Mouse (Mus musculus): ENCODE results near the gene Pdlim5.
"Not testable (repeated sequence)": the region's sequence is repeated elsewhere in the genome, so short reads cannot be mapped to it uniquely, and the experiment has no call there.

Pdlim5 gene

GRCm38 (mm10) chr3:142395520-142396193 is at the start of gene Pdlim5:
TSS of gene Pdlim5 (minus strand) at chr3:142395696.
- peak; percentile 96 for DNase-seq (ENCODE audit: low spot score)

- no peak for DNase-seq (ENCODE audit: low spot score)
Observed at GRCm38 (mm10) chr3:142443710-142444043, 48.2 kb upstream of the Pdlim5 start.

DNA sequence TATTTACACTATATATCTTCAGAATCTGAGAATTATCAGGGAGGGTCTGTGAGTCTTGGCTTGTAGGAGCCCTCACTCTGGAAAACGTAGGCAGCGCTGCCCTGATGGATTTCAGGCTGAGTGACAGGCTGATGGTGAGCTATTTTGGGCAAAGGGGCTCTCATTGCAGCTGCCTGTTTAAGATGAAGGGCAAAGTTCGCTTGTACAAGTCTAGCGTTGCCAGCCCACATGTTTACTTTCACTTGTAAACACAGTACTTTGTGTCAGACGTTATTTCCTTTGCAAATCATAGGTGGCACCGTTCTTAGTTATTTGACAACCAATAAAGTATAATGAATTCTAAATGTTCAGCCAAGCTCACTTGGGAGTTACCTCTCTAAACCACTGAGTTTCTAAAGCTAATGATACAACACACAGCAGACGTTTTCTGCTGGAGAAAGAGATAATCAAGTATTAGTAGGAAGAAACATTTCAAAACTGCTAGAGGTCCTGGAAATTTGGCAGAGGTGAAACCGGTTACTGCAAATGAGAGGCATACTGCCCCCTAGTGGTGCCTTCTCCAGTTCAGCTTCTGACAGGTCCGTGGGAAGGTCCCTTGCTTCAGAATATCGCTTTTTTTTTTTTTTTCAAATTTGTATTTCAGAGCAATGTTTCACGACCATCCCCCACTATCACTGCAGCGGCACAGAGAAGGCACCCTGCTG is 47.7 kb upstream of the Pdlim5 start:
- DNase-seq (ENCODE audit: low spot score): peak; percentile 94

DNA sequence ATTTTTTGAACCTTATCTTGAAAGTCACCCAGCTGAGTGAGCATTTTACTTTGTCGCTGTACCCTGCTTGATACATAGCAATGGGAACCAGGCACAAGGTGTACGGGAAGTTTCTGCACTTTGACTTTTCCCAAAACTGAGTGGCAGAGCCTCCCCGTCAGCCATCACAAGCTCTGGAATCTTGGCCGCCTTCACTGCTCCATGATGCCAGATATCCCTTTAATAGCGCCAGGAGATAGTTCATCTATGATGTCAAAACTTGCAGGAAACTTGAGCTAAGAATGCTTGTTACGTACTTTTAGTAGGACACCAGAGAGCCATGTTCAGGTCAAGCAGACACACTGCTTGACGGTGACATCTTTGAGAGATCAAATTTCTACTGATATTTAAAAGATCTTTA is 46.7 kb upstream of the Pdlim5 start:
- no peak for DNase-seq (ENCODE audit: low spot score)

GRCm38 (mm10) chr3:142441142-142441541 is 45.6 kb upstream of the Pdlim5 start:
- no peak for DNase-seq (ENCODE audit: low spot score)

DNA sequence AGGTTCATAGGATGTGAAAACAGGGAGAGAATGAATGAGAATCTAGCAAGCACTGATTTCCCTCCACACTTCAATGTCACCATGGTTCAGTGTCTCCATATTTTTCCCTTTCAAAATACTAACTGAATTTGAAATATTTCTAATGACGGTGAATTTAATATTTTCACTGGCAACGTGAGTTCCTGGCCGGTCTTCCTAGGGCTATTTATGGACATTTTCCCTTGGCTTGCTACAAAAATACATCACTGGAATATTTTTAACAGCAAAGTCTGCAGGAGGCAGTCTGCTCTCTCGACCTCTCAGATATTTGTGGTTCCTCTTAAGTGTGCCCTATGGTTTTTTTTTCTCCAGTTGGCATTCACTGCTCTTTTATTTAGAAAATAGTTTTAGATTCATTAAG is 44.7 kb upstream of the Pdlim5 start:
- DNase-seq (ENCODE audit: low spot score): no peak

- peak; percentile 60 for DNase-seq (ENCODE audit: low spot score)
Observed at GRCm38 (mm10) chr3:142439591-142440093, 44.1 kb upstream of the Pdlim5 start.

GRCm38 (mm10) chr3:142438630-142439029 is 43.1 kb upstream of the Pdlim5 start:
- not testable (repeated sequence) for DNase-seq (ENCODE audit: low spot score)

DNA sequence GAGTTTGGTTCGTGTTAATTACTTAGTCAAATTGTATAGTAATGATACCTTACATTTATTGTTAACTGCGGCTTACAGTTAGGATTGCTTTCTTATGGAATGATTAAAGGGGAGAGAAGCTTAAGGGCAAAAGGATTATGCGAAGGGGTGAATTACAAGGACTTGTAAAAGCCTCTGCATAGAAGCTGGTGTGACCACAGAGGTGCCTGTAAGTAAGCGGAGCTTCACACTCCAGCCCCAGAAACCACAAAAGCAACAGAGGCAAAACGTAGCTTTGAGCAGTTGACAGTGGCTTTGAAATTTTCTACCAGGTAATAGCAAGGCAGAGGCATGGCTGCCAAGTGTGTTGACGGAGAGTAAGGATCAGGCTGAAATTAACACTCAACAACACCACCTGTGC is 41.3 kb upstream of the Pdlim5 start:
- DNase-seq (ENCODE audit: low spot score): no peak

DNA sequence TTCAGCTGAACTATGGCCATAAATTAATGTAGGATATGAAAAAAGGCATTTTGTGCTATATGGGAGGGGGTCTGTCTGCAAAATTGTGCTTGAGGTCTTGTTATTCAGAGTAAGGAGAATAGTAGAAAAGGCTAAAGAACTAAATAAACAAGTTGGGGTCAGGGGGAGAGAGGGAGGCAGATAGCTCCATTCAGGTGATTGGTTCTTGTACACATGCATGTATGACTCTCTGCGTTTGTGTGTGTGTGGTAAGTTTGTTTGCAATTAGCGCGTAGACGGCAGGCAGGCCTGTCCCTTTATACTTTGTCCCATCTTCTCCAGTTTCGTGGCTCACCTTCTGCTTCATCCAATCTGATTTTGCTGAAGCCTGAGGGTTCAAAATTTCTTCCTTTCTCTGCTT is 40.7 kb upstream of the Pdlim5 start:
- DNase-seq (ENCODE audit: low spot score): no peak

DNA sequence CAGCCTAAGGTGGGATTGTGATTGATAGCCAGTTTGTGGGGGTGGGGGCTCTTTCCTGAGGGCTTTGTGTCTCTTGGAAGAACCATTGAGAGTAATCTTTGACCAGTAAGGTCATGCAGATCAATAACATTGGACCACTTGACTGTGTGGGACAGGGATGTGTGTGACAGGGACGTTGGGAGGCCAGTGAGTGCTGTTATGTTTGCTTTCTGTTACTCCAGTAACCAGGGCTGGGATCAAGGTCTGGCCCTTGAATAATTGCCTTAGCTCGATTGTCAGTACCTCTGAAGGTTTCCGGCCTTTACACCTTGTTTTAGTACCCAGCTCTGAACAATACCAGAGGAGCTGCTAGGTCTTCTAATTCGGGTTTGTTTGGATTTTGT is 39.3 kb upstream of the Pdlim5 start:
- peak; percentile 33 for DNase-seq (ENCODE audit: low spot score)

DNA sequence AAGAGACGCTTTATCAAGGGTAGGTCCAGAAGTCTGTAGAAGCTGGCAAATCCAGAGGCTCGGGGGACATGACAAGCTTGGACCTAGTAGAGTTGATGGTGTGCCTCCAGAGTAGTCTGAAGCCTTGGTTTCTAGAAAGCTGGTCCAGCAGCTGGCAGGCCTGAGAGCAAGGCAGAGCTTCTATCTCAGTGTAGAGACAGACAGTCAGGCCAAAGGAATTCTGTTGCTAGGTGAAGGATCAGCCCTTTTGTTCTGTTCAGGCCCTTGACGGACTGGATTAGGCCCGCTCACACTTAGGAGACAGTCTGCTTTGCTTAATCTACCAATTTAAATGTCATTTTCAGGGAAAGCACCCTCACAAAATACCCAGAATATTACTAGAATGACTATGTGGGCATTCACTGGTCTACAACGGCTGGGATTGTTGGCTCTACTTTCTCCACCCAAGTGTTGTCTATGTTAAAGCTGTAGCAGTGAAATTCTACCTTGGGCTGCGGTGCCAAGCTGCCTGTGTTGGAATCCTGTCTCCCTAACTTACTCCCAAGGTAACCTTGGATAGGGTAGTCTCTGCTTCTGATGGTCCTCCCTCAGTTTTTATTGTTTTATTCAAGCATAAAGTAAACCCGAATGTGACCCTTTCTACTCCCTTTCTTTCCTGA is 38.8 kb upstream of the Pdlim5 start:
- peak; percentile 52 for DNase-seq (ENCODE audit: low spot score)

DNA sequence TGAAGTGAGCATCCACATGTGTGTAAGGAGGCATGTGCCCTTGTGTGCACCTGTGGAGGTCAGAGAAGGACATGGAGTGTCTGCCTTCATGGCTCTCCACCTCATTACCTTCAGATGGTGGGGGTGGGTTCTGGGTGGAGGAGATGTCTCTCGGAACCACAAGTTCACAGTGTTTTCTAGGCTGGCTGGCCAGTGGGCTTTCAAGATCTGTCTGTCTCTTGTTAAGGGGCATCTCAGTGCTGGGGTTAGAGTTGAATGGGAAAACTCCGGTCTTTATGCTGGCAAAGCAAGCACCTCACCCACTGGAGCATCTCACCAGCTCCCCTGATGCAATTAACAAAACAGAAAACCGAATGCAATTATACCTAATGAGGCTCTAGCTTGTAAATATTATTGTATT is 36.0 kb upstream of the Pdlim5 start:
- DNase-seq (ENCODE audit: low spot score): no peak

DNA sequence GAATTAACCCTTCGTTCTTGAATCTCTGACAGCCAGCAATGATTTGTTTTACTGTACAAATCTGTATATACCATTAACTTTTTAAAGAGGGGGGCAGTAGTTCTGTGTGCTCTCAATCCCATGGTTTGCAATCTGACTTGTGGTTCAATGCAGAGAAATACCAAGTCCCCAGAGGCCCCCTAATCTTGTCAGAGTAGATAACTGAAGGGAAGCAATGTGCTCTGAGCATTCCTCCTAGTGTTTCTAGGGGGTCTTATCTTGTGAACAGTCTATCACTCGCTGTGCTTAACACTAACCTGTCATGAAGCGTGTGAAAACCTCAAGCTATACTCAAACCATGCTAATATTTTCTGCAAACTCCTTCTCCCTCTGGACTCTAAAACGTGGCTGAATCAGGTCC is 34.6 kb upstream of the Pdlim5 start:
- no peak for DNase-seq (ENCODE audit: low spot score)

GRCm38 (mm10) chr3:142426806-142427205 is 31.3 kb upstream of the Pdlim5 start:
- DNase-seq (ENCODE audit: low spot score): no peak

DNA sequence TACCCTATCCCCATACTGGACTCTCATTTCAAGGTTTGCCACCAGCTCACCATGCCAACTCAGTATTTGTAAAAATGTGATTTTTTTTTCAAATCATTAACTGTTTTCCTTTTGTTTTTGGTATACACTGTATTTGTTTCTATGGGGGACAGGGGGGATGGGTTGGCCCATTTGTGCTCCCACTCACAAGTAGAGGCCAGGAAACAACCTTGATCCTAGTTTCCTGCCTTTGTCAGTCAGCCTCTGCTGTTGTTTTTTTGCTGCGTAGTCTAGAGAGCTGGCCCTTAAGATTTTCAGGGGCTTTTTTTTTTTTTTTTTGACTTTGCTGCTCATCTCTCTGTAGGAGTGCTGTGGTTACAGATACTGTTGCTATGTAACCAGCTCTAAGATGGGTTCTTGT is 28.6 kb upstream of the Pdlim5 start:
- DNase-seq (ENCODE audit: low spot score): no peak

GRCm38 (mm10) chr3:142423501-142423917 is 28.0 kb upstream of the Pdlim5 start:
- DNase-seq (ENCODE audit: low spot score): peak; percentile 12

GRCm38 (mm10) chr3:142422229-142422628 is 26.7 kb upstream of the Pdlim5 start:
- DNase-seq (ENCODE audit: low spot score): no peak

- no peak for DNase-seq (ENCODE audit: low spot score)
Observed at GRCm38 (mm10) chr3:142421470-142421869, 26.0 kb upstream of the Pdlim5 start.

DNA sequence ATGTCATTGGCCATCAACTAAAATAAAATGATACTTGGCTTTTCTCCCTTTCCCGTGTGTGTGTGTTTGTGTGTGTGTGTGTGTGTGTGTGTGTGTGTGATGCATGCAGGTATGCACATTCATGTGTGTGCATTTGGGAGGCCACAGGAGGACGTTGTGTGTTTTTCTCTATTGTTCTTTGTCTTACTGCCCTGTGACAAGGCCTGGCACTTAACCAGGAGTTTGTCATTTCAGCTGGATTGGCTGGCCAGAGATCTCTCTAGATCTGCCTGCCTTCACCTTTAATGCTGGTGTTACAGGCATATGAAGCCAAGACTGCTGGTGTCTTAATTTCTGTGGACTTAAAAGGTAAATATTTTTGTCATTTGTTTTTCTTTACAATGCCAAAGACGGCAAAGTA is 22.5 kb upstream of the Pdlim5 start:
- DNase-seq (ENCODE audit: low spot score): no peak

GRCm38 (mm10) chr3:142413345-142413885 is 17.9 kb upstream of the Pdlim5 start:
- no peak for DNase-seq (ENCODE audit: low spot score)

DNA sequence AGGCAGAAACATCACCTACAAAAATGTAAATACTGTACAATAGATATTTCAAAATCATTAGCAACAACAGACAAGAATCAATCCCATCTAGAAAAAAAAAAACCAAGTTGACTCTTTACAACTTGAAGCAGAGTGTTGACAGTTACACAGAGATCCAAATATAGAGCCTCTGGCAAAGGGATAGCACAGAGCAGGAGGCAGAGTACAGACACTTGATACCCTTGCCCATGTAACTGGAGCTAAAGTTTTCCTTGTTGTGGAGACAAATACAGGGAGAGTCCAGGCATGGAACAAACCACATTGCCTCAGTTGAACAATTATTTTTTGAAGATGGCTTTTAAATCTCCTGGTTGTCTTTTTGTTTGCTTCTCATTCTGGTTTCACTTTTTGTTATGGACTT is 15.4 kb upstream of the Pdlim5 start:
- no peak for DNase-seq (ENCODE audit: low spot score)

Data from embryo, embryonic 10 days (tissue).